ENCODE assay signal across 8 mouse cellular contexts in the genomic region with DNA sequence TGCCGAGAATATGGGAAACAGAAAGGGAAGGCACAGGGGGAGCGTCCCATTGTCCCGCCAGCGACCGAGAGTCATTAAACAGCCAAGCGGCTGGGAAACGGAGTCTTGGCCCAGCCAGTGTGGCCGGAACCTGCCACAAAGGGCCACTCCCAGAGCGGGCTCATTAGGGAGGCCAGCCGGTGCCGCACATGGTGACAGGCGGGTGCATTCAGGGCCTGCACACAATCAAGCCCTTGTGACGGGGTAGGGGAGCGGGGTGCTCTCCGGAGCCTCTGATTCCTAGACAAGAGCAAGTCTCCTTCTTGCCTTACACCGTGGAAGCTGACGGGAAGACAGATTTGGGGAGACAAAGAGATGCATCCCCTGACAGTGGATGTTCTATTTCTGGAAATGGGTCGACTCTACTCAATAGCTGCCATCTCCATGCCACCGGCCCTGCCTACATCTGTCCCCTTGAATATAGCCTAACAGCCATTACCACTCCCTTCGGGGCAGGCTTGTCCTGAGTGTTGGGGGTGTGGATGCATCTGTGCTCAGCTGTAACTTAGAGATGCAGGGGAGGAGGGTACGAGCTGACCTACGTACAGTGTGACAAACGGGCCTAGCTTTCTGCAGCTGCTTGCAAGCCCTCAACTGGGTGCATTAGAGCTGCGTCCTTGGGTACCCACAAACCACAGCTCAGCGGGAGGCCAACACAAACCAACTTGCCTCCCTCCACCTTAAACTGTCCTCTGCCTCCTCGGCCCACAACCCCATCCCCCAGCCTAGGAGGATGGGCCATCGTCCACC. TPM values are rescaled to one million over a fixed set of nuclear protein-coding genes. Genes with fewer than 3 reads are reported as not detected.
DNase-seq lines count a peak whose midpoint lies in the region; ATAC-seq and TF ChIP-seq lines count a peak whose summit lies in the region.

No protein-coding gene starts in this region.

- peak overlapping the region; percentile 55 for H3K9ac ChIP-seq in forebrain, postnatal 0 days
- peak overlapping the region; percentile 20; the same call in 1 of the 2 replicates for H3K9ac ChIP-seq in intestine, embryonic 15.5 days
- no peak overlapping the region for H3K9ac ChIP-seq in stomach, embryonic 14.5 days (replicated peaks; ENCODE audit: low read depth, low read length)

- peak; percentile 86 for ATAC-seq in forebrain, postnatal 0 days
- peak; percentile 45; the same call in 1 of the 2 replicates for ATAC-seq in intestine, embryonic 15.5 days
- ATAC-seq in stomach, embryonic 14.5 days (ENCODE audit: insufficient number of reproducible peaks, insufficient read depth, low FRiP score, low read depth): no peak
- ATAC-seq in megakaryocyte progenitor cell, adult 5-6 weeks (replicated peaks; ENCODE audit: poor library complexity): no peak

- H3K4me3 ChIP-seq in forebrain, postnatal 0 days (ENCODE audit: low read depth, low read length): peak overlapping the region; percentile 21; the same call in 1 of the 2 replicates
- H3K4me3 ChIP-seq in intestine, embryonic 15.5 days (replicated peaks): no peak overlapping the region
- H3K4me3 ChIP-seq in stomach, embryonic 14.5 days (ENCODE audit: low read depth, low read length): no peak overlapping the region

- no peaks in the 10 kb centered on the region for H3K27me3 ChIP-seq in forebrain, postnatal 0 days (ENCODE audit: insufficient read depth, low read length)
- H3K27me3 ChIP-seq in intestine, embryonic 15.5 days (replicated peaks): no peaks in the 10 kb centered on the region
- H3K27me3 ChIP-seq in stomach, embryonic 14.5 days (ENCODE audit: control insufficient read depth, insufficient read depth, low read length): no peaks in the 10 kb centered on the region

- H3K4me1 ChIP-seq in forebrain, postnatal 0 days (ENCODE audit: insufficient read depth): peaks cover 29% of the 10 kb centered on the region
- peaks cover 68% of the 10 kb centered on the region for H3K4me1 ChIP-seq in intestine, embryonic 15.5 days (replicated peaks)
- H3K4me1 ChIP-seq in stomach, embryonic 14.5 days (ENCODE audit: control insufficient read depth, insufficient read depth, low read length): peaks cover 39% of the 10 kb centered on the region

- 8% methylated on average over 27 of the region's 27 CpGs for WGBS in forebrain, postnatal 0 days
- WGBS in intestine, embryonic 15.5 days: 33% methylated on average over 27 of the region's 27 CpGs
- WGBS in stomach, embryonic 14.5 days: 36% methylated on average over 27 of the region's 27 CpGs

- peak; percentile 41 for DNase-seq in adrenal gland, postnatal 10 days
- no peak for DNase-seq in adrenal gland, adult (ENCODE audit: inconsistent age in 2 of 2, low spot score in 1 of 2)
- DNase-seq in brain, embryonic 14.5 days (ENCODE audit: low read depth): peak; percentile 94
- DNase-seq in forebrain, postnatal 0 days: peak; percentile 79
- DNase-seq in lung, postnatal 4 days: peak; percentile 57 to 77

- peak overlapping the region; percentile 51 for H3K27ac ChIP-seq in forebrain, postnatal 0 days (ENCODE audit: low read depth, low read length)
- H3K27ac ChIP-seq in intestine, embryonic 15.5 days: peak overlapping the region; percentile 54
- no peak overlapping the region; the same call in 1 of the 2 replicates for H3K27ac ChIP-seq in stomach, embryonic 14.5 days (ENCODE audit: low read length)

- no peak for TF ChIP-seq POLR2A in brain, embryonic 14.5 days (IDR thresholded peaks at IDR 0.05; ENCODE audit: borderline replicate concordance, extremely low read depth, insufficient read depth, insufficient read length, poor library complexity, severe bottlenecking)

- H3K36me3 ChIP-seq in forebrain, postnatal 0 days (ENCODE audit: insufficient read depth): no peaks in the 10 kb centered on the region
- no peaks in the 10 kb centered on the region for H3K36me3 ChIP-seq in intestine, embryonic 15.5 days
- H3K36me3 ChIP-seq in stomach, embryonic 14.5 days (ENCODE audit: control insufficient read depth, insufficient read depth, low read length): no peaks in the 10 kb centered on the region

- H3K4me2 ChIP-seq in forebrain, postnatal 0 days (ENCODE audit: low read depth): peak overlapping the region; percentile 48
- H3K4me2 ChIP-seq in intestine, embryonic 15.5 days (replicated peaks): peak overlapping the region; percentile 40
- peak overlapping the region; percentile 17; the same call in 1 of the 2 replicates for H3K4me2 ChIP-seq in stomach, embryonic 14.5 days (replicated peaks; ENCODE audit: low read depth, low read length)

- no peaks in the 10 kb centered on the region for H3K9me3 ChIP-seq in forebrain, postnatal 0 days (ENCODE audit: low read length)
- H3K9me3 ChIP-seq in intestine, embryonic 15.5 days: no peaks in the 10 kb centered on the region
- H3K9me3 ChIP-seq in stomach, embryonic 14.5 days (ENCODE audit: control insufficient read depth, low read depth, low read length): no peaks in the 10 kb centered on the region

- no peak for TF ChIP-seq CTCF in brain, embryonic 14.5 days (IDR thresholded peaks at IDR 0.05; ENCODE audit: borderline replicate concordance, extremely low read depth, insufficient read depth, insufficient read length)
- TF ChIP-seq CTCF in forebrain, postnatal 0 days (IDR thresholded peaks at IDR 0.05; ENCODE audit: low read depth): no peak

RNA-seq across cellular contexts. Expression of a gene that starts 9.2 kb away (rescaled TPM):
- 10 to 100 TPM; 19.8 to 22.1 TPM for total RNA-seq in adrenal gland, postnatal 10 days (2021)
- polyA plus RNA-seq in brain, embryonic 14.5 days (2012; rRNA removed): 34.0 and 48.9 TPM in 2 replicates
- 66.1 and 68.0 TPM in 2 replicates for total RNA-seq in forebrain, postnatal 0 days (2014; rRNA removed)
- polyA plus RNA-seq in forebrain, postnatal 0 days (2015; fragmentation: Nextera tagmentation; extraction: Ambion mirVana): 15.5 and 16.2 TPM in 2 replicates
- 8.7 and 9.3 TPM in 2 replicates for polyA plus RNA-seq in intestine, embryonic 15.5 days (2015; fragmentation: Nextera tagmentation; extraction: Ambion mirVana)
- polyA plus RNA-seq in stomach, embryonic 14.5 days (2014; fragmentation: Nextera tagmentation; extraction: Ambion mirVana): 8.9 and 10.2 TPM in 2 replicates
- total RNA-seq in megakaryocyte progenitor cell, adult 5-6 weeks (2015): 0.39 and 0.64 TPM in 2 replicates
- 0.46 and 1.6 TPM in 2 replicates for total RNA-seq in megakaryocyte progenitor cell, adult 5-6 weeks (2017)

RNA-seq across cellular contexts. Expression of a gene that starts 40.0 kb away (rescaled TPM):
- 1 to 10 TPM in 1 of 2 experiments, under 1 TPM in 1; 0.96 to 1.1 TPM for total RNA-seq in adrenal gland, postnatal 10 days (2021)
- polyA plus RNA-seq in brain, embryonic 14.5 days (2012; rRNA removed): 3.9 and 4.3 TPM in 2 replicates
- 3.9 and 5.2 TPM in 2 replicates for total RNA-seq in forebrain, postnatal 0 days (2014; rRNA removed)
- 1.1 and 1.5 TPM in 2 replicates for polyA plus RNA-seq in forebrain, postnatal 0 days (2015; fragmentation: Nextera tagmentation; extraction: Ambion mirVana)
- polyA plus RNA-seq in intestine, embryonic 15.5 days (2015; fragmentation: Nextera tagmentation; extraction: Ambion mirVana): 0.55 and 0.69 TPM in 2 replicates
- polyA plus RNA-seq in stomach, embryonic 14.5 days (2014; fragmentation: Nextera tagmentation; extraction: Ambion mirVana): 0.69 and 0.72 TPM in 2 replicates
- not detected in 2 replicates for total RNA-seq in megakaryocyte progenitor cell, adult 5-6 weeks (2015)
- total RNA-seq in megakaryocyte progenitor cell, adult 5-6 weeks (2017): not detected in 2 replicates

Comparison
In these comparisons a context has a peak if more than half of its experiments do, and no peak if none do; other contexts are left out.
1. DNase-seq: peak in adrenal gland, postnatal 10 days (single experiment), brain, embryonic 14.5 days (single experiment), forebrain, postnatal 0 days (single experiment) and lung, postnatal 4 days (2 of 2); none in adrenal gland, adult (0 of 2).
2. ATAC-seq: peak in forebrain, postnatal 0 days (single experiment) and intestine, embryonic 15.5 days (single experiment); none in stomach, embryonic 14.5 days (single experiment) and megakaryocyte progenitor cell, adult 5-6 weeks (single experiment).
3. Peak in every context shown above with its lines, with median percentiles within 50 percentile points of each other: H3K4me2 ChIP-seq.